Mouse (Mus musculus) CH12.LX (cell line): ENCODE results near the gene Syngr2.
"Not testable (repeated sequence)": the region's sequence is repeated elsewhere in the genome, so short reads cannot be mapped to it uniquely, and the experiment has no call there.

ENCODE experiments used
- CTCF ChIP-seq, 2 experiments: IDR thresholded peaks in 1 of 2; conservative IDR thresholded peaks in 1 of 2; 2 replicates each; pipeline ENCODE4 v1.5.1; 2011 to 2012; ENCODE audit warnings: low read depth in 2 of 2, low read length in 2 of 2, improper control_type of control experiment in 1 of 2, inconsistent platforms in 1 of 2, mild to moderate bottlenecking in 1 of 2, moderate library complexity in 1 of 2
- MAX ChIP-seq: IDR thresholded peaks from 2 replicates; pipeline ENCODE4 v1.6.1; 2011; ENCODE audit warnings: low read length, improper control_type of control experiment
- POLR2A ChIP-seq: IDR thresholded peaks from 2 replicates; pipeline ENCODE4 v1.6.1; 2011; ENCODE audit warnings: low read depth, mild to moderate bottlenecking, improper control_type of control experiment, low read length
- RAD21 ChIP-seq: IDR thresholded peaks from 2 replicates; pipeline ENCODE4 v1.6.1; 2011; ENCODE audit warnings: low read depth, mild to moderate bottlenecking, low read length, improper control_type of control experiment, moderate library complexity
- RCOR1 ChIP-seq: conservative IDR thresholded peaks from 2 replicates; pipeline ENCODE4 v1.6.1; 2012; ENCODE audit warnings: low read depth, mild to moderate bottlenecking, inconsistent platforms, low read length, improper control_type of control experiment
- SMC3 ChIP-seq: IDR thresholded peaks from 2 replicates; pipeline ENCODE4 v1.6.1; 2011; ENCODE audit warnings: low read depth, low read length, improper control_type of control experiment
- TCF12 ChIP-seq: IDR thresholded peaks from 2 replicates; pipeline ENCODE4 v1.6.1; 2014; ENCODE audit warnings: low read depth, mild to moderate bottlenecking, inconsistent platforms, low read length, improper control_type of control experiment
- ZNF384 ChIP-seq: IDR thresholded peaks from 2 replicates; pipeline ENCODE4 v1.6.1; 2012; ENCODE audit warnings: low read depth, low read length, improper control_type of control experiment, inconsistent platforms

- TF ChIP-seq TCF12; MAX; CTCF (conservative IDR thresholded peaks at IDR 0.05 in 1 of 2, IDR thresholded peaks at IDR 0.05 in 1 of 2; ENCODE audit: low read depth in 2 of 2, low read length in 2 of 2); SMC3; RAD21; POLR2A; RCOR1: not testable (repeated sequence)
- peak; percentile 93 for TF ChIP-seq ZNF384
Measured at GRCm38 (mm10) chr11:117788481-117788880, 21.0 kb upstream of the Syngr2 start.
